ENCODE assay signal across 8 mouse cellular contexts in genomic region chr5:86172088-86172448, GRCm38 (mm10). TPM values are rescaled to one million over a fixed set of nuclear protein-coding genes. Genes with fewer than 3 reads are reported as not detected.
DNase-seq lines count a peak whose midpoint lies in the region; ATAC-seq and TF ChIP-seq lines count a peak whose summit lies in the region.

No protein-coding gene starts in this region.

- TF ChIP-seq EP300 in lung, postnatal 0 days (IDR thresholded peaks at IDR 0.05) = no peak

- peak overlapping the region; percentile 69 for H3K4me3 ChIP-seq in lung, postnatal 0 days (ENCODE audit: low read depth, low read length)
- peak overlapping the region; percentile 93 for H3K4me3 ChIP-seq in embryonic facial prominence, embryonic 15.5 days (replicated peaks)
- peak overlapping the region; percentile 94 for H3K4me3 ChIP-seq in hindbrain, embryonic 16.5 days (ENCODE audit: low read length)
- H3K4me3 ChIP-seq in midbrain, postnatal 0 days (ENCODE audit: low read depth, low read length) = peak overlapping the region; percentile 88

- peak overlapping the region; percentile 73 for H3K27ac ChIP-seq in lung, postnatal 0 days (ENCODE audit: low read length)
- H3K27ac ChIP-seq in embryonic facial prominence, embryonic 15.5 days (replicated peaks) = peak overlapping the region; percentile 98
- peak overlapping the region; percentile 97 for H3K27ac ChIP-seq in hindbrain, embryonic 16.5 days (ENCODE audit: low read depth, low read length)
- H3K27ac ChIP-seq in midbrain, postnatal 0 days (ENCODE audit: low read depth, low read length) = peak overlapping the region; percentile 92

- no peak for ATAC-seq in lung, postnatal 0 days
- ATAC-seq in embryonic facial prominence, embryonic 15.5 days (ENCODE audit: insufficient number of reproducible peaks, low FRiP score, low TSS enrichment, low read depth) = no peak
- ATAC-seq in hindbrain, embryonic 16.5 days = no peak
- no peak for ATAC-seq in midbrain, postnatal 0 days (ENCODE audit: low FRiP score)

- no peak for DNase-seq in lung, postnatal 0 days (ENCODE audit: low spot score)
- no peak for DNase-seq in lung, postnatal 10 days
- no peak for DNase-seq in midbrain, postnatal 0 days (ENCODE audit: low spot score)
- DNase-seq in urinary bladder, postnatal 36 days (ENCODE audit: low spot score in 2 of 2) = no peak
- no peak for DNase-seq in right cerebral cortex, postnatal 25 days
- DNase-seq in layer of hippocampus, postnatal 14 days (ENCODE audit: low spot score in 2 of 2) = no peak

- H3K9ac ChIP-seq in lung, postnatal 0 days (replicated peaks; ENCODE audit: low read depth) = peak overlapping the region; percentile 35
- peak overlapping the region; percentile 72 for H3K9ac ChIP-seq in embryonic facial prominence, embryonic 15.5 days
- peak overlapping the region; percentile 84 for H3K9ac ChIP-seq in hindbrain, embryonic 16.5 days (ENCODE audit: low read depth, low read length)
- peak overlapping the region; percentile 84 for H3K9ac ChIP-seq in midbrain, postnatal 0 days (replicated peaks; ENCODE audit: low read length, poor library complexity, severe bottlenecking)

- peak overlapping the region; percentile 87 for H3K4me2 ChIP-seq in lung, postnatal 0 days (replicated peaks; ENCODE audit: low read depth, low read length)
- peak overlapping the region; percentile 64 for H3K4me2 ChIP-seq in embryonic facial prominence, embryonic 15.5 days (replicated peaks)
- peak overlapping the region; percentile 73 for H3K4me2 ChIP-seq in hindbrain, embryonic 16.5 days (ENCODE audit: low read length)
- peak overlapping the region; percentile 73 for H3K4me2 ChIP-seq in midbrain, postnatal 0 days (ENCODE audit: low read depth, low read length, poor library complexity, severe bottlenecking)

- no peaks in the 10 kb centered on the region for H3K27me3 ChIP-seq in lung, postnatal 0 days (replicated peaks; ENCODE audit: insufficient read depth, low read length)
- H3K27me3 ChIP-seq in embryonic facial prominence, embryonic 15.5 days = no peaks in the 10 kb centered on the region
- H3K27me3 ChIP-seq in hindbrain, embryonic 16.5 days (replicated peaks; ENCODE audit: control insufficient read depth, insufficient read depth, low read length) = no peaks in the 10 kb centered on the region
- no peaks in the 10 kb centered on the region for H3K27me3 ChIP-seq in midbrain, postnatal 0 days (ENCODE audit: insufficient read depth, low read length)

- TF ChIP-seq CTCF in lung, postnatal 0 days (IDR thresholded peaks at IDR 0.05) = no peak
- TF ChIP-seq CTCF in midbrain, postnatal 0 days (IDR thresholded peaks at IDR 0.05) = no peak

- no peaks in the 10 kb centered on the region for H3K4me1 ChIP-seq in lung, postnatal 0 days (ENCODE audit: insufficient read depth, low read depth, low read length)
- H3K4me1 ChIP-seq in embryonic facial prominence, embryonic 15.5 days = peaks cover 7% of the 10 kb centered on the region; the same call in 1 of the 2 replicates
- peaks cover 5% of the 10 kb centered on the region; the same call in 1 of the 2 replicates for H3K4me1 ChIP-seq in hindbrain, embryonic 16.5 days (ENCODE audit: control insufficient read depth, insufficient read depth, low read depth, low read length)
- no peaks in the 10 kb centered on the region for H3K4me1 ChIP-seq in midbrain, postnatal 0 days (ENCODE audit: insufficient read depth, low read length)

- H3K36me3 ChIP-seq in lung, postnatal 0 days (ENCODE audit: insufficient read depth, low read length) = no peaks in the 10 kb centered on the region
- peaks cover 9% of the 10 kb centered on the region; the same call in 1 of the 2 replicates for H3K36me3 ChIP-seq in embryonic facial prominence, embryonic 15.5 days
- H3K36me3 ChIP-seq in hindbrain, embryonic 16.5 days (ENCODE audit: control insufficient read depth, insufficient read depth, low read length) = no peaks in the 10 kb centered on the region
- H3K36me3 ChIP-seq in midbrain, postnatal 0 days (ENCODE audit: insufficient read depth, low read length) = no peaks in the 10 kb centered on the region

- 0% methylated on average over 15 of the region's 15 CpGs for whole genome bisulfite sequencing in lung, postnatal 0 days
- WGBS in embryonic facial prominence, embryonic 15.5 days = under 1% methylated on average over 15 of the region's 15 CpGs
- WGBS in hindbrain, embryonic 16.5 days = 0% methylated on average over 14 of the region's 15 CpGs
- 1% methylated on average over 15 of the region's 15 CpGs for WGBS in midbrain, postnatal 0 days

- no peaks in the 10 kb centered on the region for H3K9me3 ChIP-seq in lung, postnatal 0 days (ENCODE audit: low read length)
- H3K9me3 ChIP-seq in embryonic facial prominence, embryonic 15.5 days (replicated peaks) = no peaks in the 10 kb centered on the region
- H3K9me3 ChIP-seq in hindbrain, embryonic 16.5 days (ENCODE audit: control insufficient read depth, low read length) = no peaks in the 10 kb centered on the region
- no peaks in the 10 kb centered on the region for H3K9me3 ChIP-seq in midbrain, postnatal 0 days (ENCODE audit: low read length)

RNA-seq across cellular contexts. Expression of gene Uba6, which starts 0.5 kb away (rescaled TPM):
- 3.9 and 4.7 TPM in 2 replicates for polyA plus RNA-seq in lung, postnatal 0 days (2015; fragmentation: Nextera tagmentation; extraction: Ambion mirVana)
- 11.2 and 12.7 TPM in 2 replicates for polyA plus RNA-seq in embryonic facial prominence, embryonic 15.5 days (2015; fragmentation: Nextera tagmentation; extraction: Ambion mirVana)
- polyA plus RNA-seq in hindbrain, embryonic 16.5 days (2015; fragmentation: Nextera tagmentation; extraction: Ambion mirVana) = 12.5 and 14.7 TPM in 2 replicates
- 16.1 and 16.2 TPM in 2 replicates for total RNA-seq in midbrain, postnatal 0 days (2014; rRNA removed)
- 7.3 and 7.8 TPM in 2 replicates for polyA plus RNA-seq in midbrain, postnatal 0 days (2015; fragmentation: Nextera tagmentation; extraction: Ambion mirVana)
- total RNA-seq in layer of hippocampus, postnatal 14 days (2021) = 10 to 100 TPM; 15.9 to 19.7 TPM

RNA-seq across cellular contexts. Expression of gene Gnrhr, which starts 25.6 kb away (rescaled TPM):
- 0.05 TPM in 1 of 2 replicates, not detected in the other for polyA plus RNA-seq in lung, postnatal 0 days (2015; fragmentation: Nextera tagmentation; extraction: Ambion mirVana)
- polyA plus RNA-seq in embryonic facial prominence, embryonic 15.5 days (2015; fragmentation: Nextera tagmentation; extraction: Ambion mirVana) = not detected in 2 replicates
- not detected in 2 replicates for polyA plus RNA-seq in hindbrain, embryonic 16.5 days (2015; fragmentation: Nextera tagmentation; extraction: Ambion mirVana)
- total RNA-seq in midbrain, postnatal 0 days (2014; rRNA removed) = not detected in 2 replicates
- not detected in 2 replicates for polyA plus RNA-seq in midbrain, postnatal 0 days (2015; fragmentation: Nextera tagmentation; extraction: Ambion mirVana)
- total RNA-seq in layer of hippocampus, postnatal 14 days (2021) = not detected
